Mouse (Mus musculus): Measurements from ENCODE around the gene 1700024P04Rik. TPM values are rescaled to one million over a fixed set of nuclear protein-coding genes. Genes with fewer than 3 reads are reported as not detected.
A peak's percentile ranks its signal among the peaks of the same experiment; 100 is the strongest.
"Not testable (repeated sequence)": the region's sequence is repeated elsewhere in the genome, so short reads cannot be mapped to it uniquely, and the experiment has no call there.

Gene 1700024P04Rik
- not detected for total RNA-seq (2022)

GRCm38 (mm10) chr13:98984465-98984864 is at the start of gene 1700024P04Rik:
Gene 1700024P04Rik, minus strand, starts transcription at chr13:98984565.
- no peak for DNase-seq (ENCODE audit: low spot score in 2 of 2)

GRCm38 (mm10) chr13:99031223-99032216 is 47.2 kb upstream of the 1700024P04Rik start:
- DNase-seq (ENCODE audit: low spot score in 2 of 2), result no peak

DNA sequence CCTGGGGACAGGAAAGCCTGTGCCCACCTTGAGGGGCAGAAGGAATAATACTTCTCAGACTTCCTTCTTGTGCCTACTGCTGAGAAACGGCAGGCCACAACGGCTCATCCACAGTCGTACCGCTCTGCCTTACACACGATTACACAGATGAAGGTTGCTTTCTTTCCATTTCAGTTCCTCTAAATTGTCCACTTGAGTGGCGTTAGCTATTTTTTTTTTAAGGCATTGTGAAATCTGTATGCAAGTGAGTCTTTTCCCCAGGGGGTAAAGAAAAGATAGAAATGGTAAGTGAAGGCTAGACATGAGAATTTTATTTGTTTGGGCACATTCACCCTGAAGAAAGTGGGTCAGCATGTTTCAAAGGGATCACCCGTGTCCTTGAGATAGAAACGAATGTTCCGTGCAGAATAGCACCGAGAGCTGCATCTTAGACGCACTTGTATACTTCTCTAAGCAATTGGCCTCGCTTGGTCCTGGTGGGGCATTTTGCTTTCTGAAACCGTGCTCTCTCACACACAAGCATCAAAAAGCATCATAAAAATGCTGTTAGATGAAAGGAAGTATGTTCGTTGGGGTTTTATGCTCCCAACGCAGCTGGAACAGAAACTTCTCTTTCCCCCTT is 46.3 kb upstream of the 1700024P04Rik start:
- no peak for DNase-seq (ENCODE audit: low spot score in 2 of 2)

GRCm38 (mm10) chr13:99025268-99025667 is 40.9 kb upstream of the 1700024P04Rik start:
- no peak for DNase-seq (ENCODE audit: low spot score in 2 of 2)

DNA sequence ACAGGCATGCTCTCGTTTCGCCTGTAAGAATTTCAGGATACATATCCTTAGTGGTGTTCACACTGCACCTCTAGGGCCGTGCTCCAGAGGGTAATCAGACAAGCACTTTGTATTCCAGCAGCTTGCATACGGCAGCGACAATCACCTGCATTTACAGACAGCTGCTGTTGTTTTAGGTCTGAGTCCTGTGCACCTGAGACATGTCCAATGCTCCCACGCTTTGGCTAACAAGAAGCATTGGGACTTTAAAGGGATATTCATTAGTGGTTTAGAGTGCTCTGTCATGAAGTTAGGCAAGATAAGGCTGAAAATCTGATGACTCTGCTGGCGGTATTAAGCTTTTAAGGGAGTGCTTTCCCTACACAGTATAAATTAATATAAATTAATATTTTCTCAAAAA is 37.7 kb upstream of the 1700024P04Rik start:
- DNase-seq (ENCODE audit: low spot score in 2 of 2), result no peak

DNA sequence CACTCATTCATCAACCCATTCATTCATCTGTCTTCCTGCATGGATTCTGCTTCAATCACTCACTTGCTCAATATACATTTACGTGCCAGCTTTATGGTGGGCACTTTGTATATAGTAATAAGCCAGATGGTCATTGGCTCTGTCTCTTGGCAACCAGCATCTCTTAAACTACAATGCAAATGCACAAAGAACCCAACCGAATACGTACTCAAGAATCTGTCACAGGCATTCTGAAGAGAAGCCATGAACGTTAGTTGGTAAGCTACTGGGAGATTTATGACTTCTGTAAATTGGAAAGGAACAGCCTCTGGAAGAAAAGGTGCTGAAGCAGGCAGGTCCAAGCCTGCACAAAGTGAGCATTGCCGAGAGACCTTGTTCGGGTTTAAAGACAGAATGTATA is 36.8 kb upstream of the 1700024P04Rik start:
- no peak for DNase-seq (ENCODE audit: low spot score in 2 of 2)

- no peak for DNase-seq (ENCODE audit: low spot score in 2 of 2)
Measured at GRCm38 (mm10) chr13:99019831-99020669, 35.7 kb upstream of the 1700024P04Rik start.

GRCm38 (mm10) chr13:99018526-99019201 is 34.3 kb upstream of the 1700024P04Rik start:
- peak in 1 of 2 experiments; percentile 8 for DNase-seq (ENCODE audit: low spot score in 2 of 2)

- DNase-seq (ENCODE audit: low spot score in 2 of 2), result no peak
Measured at GRCm38 (mm10) chr13:99016696-99017095, 32.3 kb upstream of the 1700024P04Rik start.

- DNase-seq (ENCODE audit: low spot score in 2 of 2), result no peak
Measured at GRCm38 (mm10) chr13:99012891-99013290, 28.5 kb upstream of the 1700024P04Rik start.

DNA sequence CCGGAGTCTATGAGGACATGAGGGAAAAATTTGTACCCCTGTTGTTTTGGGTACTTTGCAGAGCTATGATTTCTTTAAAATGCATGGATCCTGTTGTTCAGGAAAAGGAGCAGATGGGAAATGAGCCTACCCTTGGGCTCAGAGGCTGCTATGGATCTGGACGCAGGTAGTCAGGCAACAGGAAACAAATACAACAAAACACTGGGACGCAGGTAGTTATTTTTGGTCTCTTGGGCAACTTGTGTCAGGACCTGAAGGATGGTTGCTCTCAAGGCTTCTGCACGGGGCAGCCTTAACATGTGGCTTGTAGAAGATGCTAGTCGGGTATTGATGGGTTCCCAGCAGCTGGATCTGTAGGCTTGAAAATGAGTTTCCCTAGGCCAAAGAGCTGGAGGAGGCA is 23.6 kb upstream of the 1700024P04Rik start:
- no peak for DNase-seq (ENCODE audit: low spot score in 2 of 2)

GRCm38 (mm10) chr13:99006389-99007099 is 22.2 kb upstream of the 1700024P04Rik start:
- no peak for DNase-seq (ENCODE audit: low spot score in 2 of 2)

GRCm38 (mm10) chr13:99001652-99002051 is 17.3 kb upstream of the 1700024P04Rik start:
- DNase-seq (ENCODE audit: low spot score in 2 of 2), result not testable (repeated sequence)

- DNase-seq (ENCODE audit: low spot score in 2 of 2), result no peak
Measured at GRCm38 (mm10) chr13:98997025-98997424, 12.7 kb upstream of the 1700024P04Rik start.

- no peak for DNase-seq (ENCODE audit: low spot score in 2 of 2)
Measured at GRCm38 (mm10) chr13:98977070-98977785, 7.1 kb downstream of the 1700024P04Rik start.

DNA sequence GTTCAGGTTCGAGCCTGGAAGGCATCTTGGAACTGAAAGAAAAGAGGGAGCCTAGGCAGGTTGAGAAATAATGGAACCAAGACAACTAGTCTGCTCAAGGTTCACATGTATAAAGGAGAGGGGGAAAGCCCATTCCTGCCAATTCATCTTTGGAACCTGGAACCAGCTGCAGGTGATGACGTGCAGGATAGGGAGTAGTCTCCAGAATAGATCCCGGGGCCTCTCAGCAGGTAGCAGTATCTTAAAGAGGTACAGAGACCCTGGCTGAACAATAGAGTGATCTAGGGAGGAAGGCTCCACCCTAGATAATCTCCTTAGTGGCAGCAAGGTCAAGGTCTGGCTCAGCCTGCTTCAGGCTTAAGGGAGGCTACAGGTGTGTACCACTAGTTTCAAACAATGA is 8.3 kb downstream of the 1700024P04Rik start:
- not testable (repeated sequence) for DNase-seq (ENCODE audit: low spot score in 2 of 2)

DNA sequence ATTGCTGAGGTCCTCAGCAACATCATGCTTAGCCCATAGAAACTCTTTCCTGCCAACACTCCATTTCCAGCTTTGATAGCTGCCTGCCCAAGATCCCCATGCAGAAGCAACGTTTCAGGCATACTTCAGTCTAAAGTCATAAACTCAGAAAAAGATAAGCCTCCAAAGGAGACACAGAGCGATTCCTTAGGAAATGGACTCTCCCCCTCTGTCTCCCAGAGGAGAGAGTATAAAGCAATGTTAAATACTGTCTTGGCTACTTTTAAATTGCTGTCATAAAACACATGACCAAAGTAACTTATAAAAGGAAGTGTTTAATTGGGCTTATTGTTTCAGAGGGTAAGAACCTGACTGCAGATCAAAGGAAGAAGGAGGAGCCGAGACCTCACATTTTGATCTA is 12.3 kb downstream of the 1700024P04Rik start:
- DNase-seq (ENCODE audit: low spot score in 2 of 2), result no peak

- no peak for DNase-seq (ENCODE audit: low spot score in 2 of 2)
Measured at GRCm38 (mm10) chr13:98971641-98972040, 12.7 kb downstream of the 1700024P04Rik start.

- no peak for DNase-seq (ENCODE audit: low spot score in 2 of 2)
Measured at GRCm38 (mm10) chr13:98968517-98968916, 15.8 kb downstream of the 1700024P04Rik start.

- DNase-seq (ENCODE audit: low spot score in 2 of 2), result no peak
Measured at GRCm38 (mm10) chr13:98967942-98968341, 16.4 kb downstream of the 1700024P04Rik start.

All from gastrocnemius, adult 8-10 months (tissue).